Mouse (Mus musculus) stomach, postnatal 0 days (tissue): ENCODE results near the gene Naglu. TPM values are rescaled to one million over a fixed set of nuclear protein-coding genes. Genes with fewer than 3 reads are reported as not detected.

Source experiments
- ATAC-seq: fragments of 200-750 bp; cut with Nextera tagmentation; 2 replicates; pipeline ENCODE4 v1.8.0; 2017; ENCODE audit not compliant: low FRiP score, low TSS enrichment
- DNase-seq: peaks from one replicate; pipeline ENCODE4 v3.0.0-alpha.2; 2016; ENCODE audit warnings: low spot score
- H3K27ac ChIP-seq: fragments of 300-500 bp; sonication (generic); replicated peaks from 2 replicates; pipeline ENCODE4 v1.5.1; 2014; ENCODE audit warnings: mild to moderate bottlenecking, control low read depth
- H3K27me3 ChIP-seq: fragments of 300-500 bp; sonication (generic); 2 replicates; pipeline ENCODE4 v1.6.1; 2014; ENCODE audit warnings: low read length; ENCODE audit not compliant: control insufficient read depth, insufficient read depth
- H3K36me3 ChIP-seq: fragments of 300-500 bp; sonication (generic); 2 replicates; pipeline ENCODE4 v1.6.1; 2014; ENCODE audit warnings: low read length, mixed read lengths; ENCODE audit not compliant: control insufficient read depth, insufficient read depth
- H3K4me1 ChIP-seq: fragments of 300-500 bp; sonication (generic); replicated peaks from 2 replicates; pipeline ENCODE4 v1.6.1; 2014; ENCODE audit warnings: antibody characterized with exemption; ENCODE audit not compliant: control insufficient read depth, insufficient read depth
- H3K4me2 ChIP-seq: fragments of 300-500 bp; sonication (generic); replicated peaks from 2 replicates; pipeline ENCODE4 v1.6.1; 2014; ENCODE audit warnings: low read depth, mild to moderate bottlenecking, control low read depth, moderate library complexity
- H3K4me3 ChIP-seq: fragments of 300-500 bp; sonication (generic); 2 replicates; pipeline ENCODE4 v1.5.1; 2014; ENCODE audit warnings: low read depth, low read length, control low read depth
- H3K9ac ChIP-seq: fragments of 300-500 bp; sonication (generic); 2 replicates; pipeline ENCODE4 v1.6.1; 2014; ENCODE audit warnings: mild to moderate bottlenecking, low read length, control low read depth, mixed read lengths
- H3K9me3 ChIP-seq: fragments of 300-500 bp; sonication (generic); 2 replicates; pipeline ENCODE4 v1.6.1; 2016; ENCODE audit warnings: low read length; ENCODE audit not compliant: control insufficient read depth
- CTCF ChIP-seq: IDR thresholded peaks from 2 replicates; pipeline ENCODE4 v1.5.1; 2016; ENCODE audit warnings: antibody characterized with exemption, low read depth, mild to moderate bottlenecking, moderate library complexity
- EP300 ChIP-seq: optimal IDR thresholded peaks from 2 replicates; pipeline ENCODE3; 2016; ENCODE audit warnings: antibody characterized with exemption
- WGBS: fragments of 180-500 bp; shearing (Covaris S2); extraction: QIAGEN DNeasy Blood & Tissue Kit; methylation state at CpG from one replicate; pipeline ENCODE4 v1.1.7; 2014; 5-methylcytosine and 5-hydroxymethylcytosine counted together
- polyA plus RNA-seq: library from polyadenylated mRNA; unstranded; fragments of >200 nt; fragmentation: Nextera tagmentation; extraction: Ambion mirVana; gene quantifications from 2 replicates; pipeline ENCODE4 v1.2.1, GENCODE M21; 2015

Gene Naglu
- polyA plus RNA-seq, 1 experiment from 2014 or later, result 16.0 TPM

GRCm38 (mm10) chr11:101045826-101046225 is 24.0 kb upstream of the Naglu start:
- ATAC-seq (no peak), DNase-seq (no peak)
- no peaks in the 10 kb centered on the region for H3K4me1 ChIP-seq
- no peak overlapping the region for H3K9ac ChIP-seq
- no peak overlapping the region for H3K27ac ChIP-seq
- H3K27me3 ChIP-seq, result no peaks in the 10 kb centered on the region
- WGBS, result 92% methylated on average over 4 of the region's 4 CpGs
- peaks cover 31% of the 10 kb centered on the region for H3K36me3 ChIP-seq
- TF ChIP-seq EP300 (no peak), CTCF (no peak)
- H3K4me3 ChIP-seq, result no peak overlapping the region
- no peaks in the 10 kb centered on the region for H3K9me3 ChIP-seq
- H3K4me2 ChIP-seq, result no peak overlapping the region

GRCm38 (mm10) chr11:101046440-101046839 is 23.4 kb upstream of the Naglu start:
- no peaks in the 10 kb centered on the region for H3K27me3 ChIP-seq
- peaks cover 31% of the 10 kb centered on the region for H3K36me3 ChIP-seq
- no peak overlapping the region for H3K4me3 ChIP-seq
- no peaks in the 10 kb centered on the region for H3K4me1 ChIP-seq
- no peak overlapping the region for H3K27ac ChIP-seq
- TF ChIP-seq EP300, result no peak
- no peak for TF ChIP-seq CTCF
- ATAC-seq (no peak), DNase-seq (no peak)
- WGBS, result 73% methylated on average over 9 of the region's 9 CpGs
- H3K9me3 ChIP-seq, result no peaks in the 10 kb centered on the region
- H3K4me2 ChIP-seq, result no peak overlapping the region
- H3K9ac ChIP-seq, result no peak overlapping the region

DNA sequence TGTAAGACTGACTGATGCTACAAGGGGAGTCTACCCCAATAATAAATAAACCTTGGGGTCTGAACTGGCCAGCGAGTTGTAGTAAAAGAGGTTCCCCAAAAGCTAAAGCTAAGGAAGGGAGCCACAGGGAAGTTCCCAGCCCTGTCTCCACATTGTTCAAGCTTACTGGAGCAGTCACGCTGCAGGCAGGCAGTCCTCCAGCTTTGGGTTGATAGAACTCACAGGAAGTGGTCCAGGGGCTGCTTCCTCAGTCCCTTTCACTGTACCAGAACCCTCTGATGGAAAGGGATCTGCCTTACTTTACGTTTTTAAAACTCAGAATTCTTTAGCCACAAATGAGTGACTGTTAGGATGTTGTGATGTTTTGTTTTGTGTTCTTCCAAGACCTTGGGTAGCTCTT is 22.3 kb upstream of the Naglu start:
- Histone ChIP-seq H3K27me3 (no peaks in the 10 kb centered on the region), H3K4me2 (no peak overlapping the region), H3K27ac (no peak overlapping the region), H3K4me3 (no peak overlapping the region), H3K9me3 (no peaks in the 10 kb centered on the region), H3K9ac (no peak overlapping the region), H3K36me3 (peaks cover 31% of the 10 kb centered on the region), H3K4me1 (peaks cover 4% of the 10 kb centered on the region; the same call in 1 of the 2 replicates)
- TF ChIP-seq CTCF (no peak), EP300 (no peak)
- WGBS, result 90% methylated on average over 3 of the region's 3 CpGs
- ATAC-seq, result no peak
- no peak for DNase-seq

DNA sequence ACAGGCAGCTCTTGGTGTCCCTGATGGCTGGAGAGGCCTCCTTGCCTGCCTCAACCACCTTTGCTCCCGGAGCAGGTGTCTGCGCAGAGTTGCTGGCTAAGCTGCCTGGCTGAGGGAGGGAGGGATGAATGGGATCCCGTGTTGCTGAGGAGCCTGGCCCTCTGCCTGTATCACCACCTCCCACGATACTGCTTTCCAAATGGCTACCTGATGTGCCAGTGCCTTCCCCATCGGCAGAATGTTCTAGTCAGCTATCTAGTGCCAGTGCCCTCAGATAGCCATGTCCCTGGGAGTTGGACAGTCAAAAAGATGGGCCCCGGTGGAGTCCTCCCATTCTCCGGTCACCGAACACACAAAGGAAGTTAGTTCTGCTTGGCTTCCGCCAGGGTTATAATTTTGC is 19.5 kb upstream of the Naglu start:
- Histone ChIP-seq H3K27me3 (no peaks in the 10 kb centered on the region), H3K9ac (no peak overlapping the region), H3K9me3 (no peaks in the 10 kb centered on the region), H3K4me3 (no peak overlapping the region), H3K4me2 (no peak overlapping the region), H3K27ac (no peak overlapping the region), H3K4me1 (peaks cover 4% of the 10 kb centered on the region), H3K36me3 (peaks cover 19% of the 10 kb centered on the region)
- 92% methylated on average over 9 of the region's 9 CpGs for WGBS
- ATAC-seq (no peak), DNase-seq (no peak)
- TF ChIP-seq EP300 (no peak), CTCF (no peak)

DNA sequence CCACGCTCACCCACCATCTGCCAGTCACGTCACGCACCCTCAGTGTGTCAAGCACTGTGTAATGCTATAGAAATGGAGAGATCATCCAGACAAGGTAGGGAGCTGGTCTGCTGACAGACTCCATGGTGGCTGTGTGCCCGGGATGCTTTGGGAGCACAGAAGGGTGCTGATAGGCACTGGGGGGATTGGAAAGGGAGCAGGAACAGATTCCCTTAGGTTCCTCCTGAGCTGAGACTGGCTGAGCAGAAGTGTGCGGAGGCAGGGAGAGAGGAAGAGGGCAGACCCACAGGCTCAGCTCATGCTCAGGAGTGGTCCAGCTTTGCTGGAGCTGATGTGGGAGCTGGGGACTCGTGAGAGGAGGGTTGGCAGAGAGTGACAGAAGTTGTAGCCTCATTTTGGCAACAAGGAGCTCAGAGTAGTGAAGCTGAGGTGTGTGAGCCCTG is 18.7 kb upstream of the Naglu start:
- no peaks in the 10 kb centered on the region for H3K27me3 ChIP-seq
- TF ChIP-seq CTCF (no peak), EP300 (no peak)
- peaks cover 18% of the 10 kb centered on the region for H3K36me3 ChIP-seq
- no peak for DNase-seq
- no peaks in the 10 kb centered on the region for H3K9me3 ChIP-seq
- no peak overlapping the region for H3K9ac ChIP-seq
- 92% methylated on average over 6 of the region's 6 CpGs for WGBS
- ATAC-seq, result no peak
- peaks cover 6% of the 10 kb centered on the region for H3K4me1 ChIP-seq
- H3K4me3 ChIP-seq, result no peak overlapping the region
- H3K27ac ChIP-seq, result no peak overlapping the region
- no peak overlapping the region for H3K4me2 ChIP-seq

GRCm38 (mm10) chr11:101051617-101052016 is 18.2 kb upstream of the Naglu start:
- ATAC-seq, result no peak
- peaks cover 18% of the 10 kb centered on the region for H3K36me3 ChIP-seq

More at GRCm38 (mm10) chr11:101051617-101052016, 18.2 kb upstream of the Naglu start:
- WGBS, result 74% methylated on average over 8 of the region's 8 CpGs
- no peak for TF ChIP-seq EP300
- TF ChIP-seq CTCF, result no peak
- Histone ChIP-seq H3K9ac (no peak overlapping the region), H3K4me2 (no peak overlapping the region), H3K4me3 (no peak overlapping the region), H3K27ac (peak overlapping the region; percentile 93), H3K9me3 (no peaks in the 10 kb centered on the region), H3K27me3 (no peaks in the 10 kb centered on the region), H3K4me1 (peaks cover 8% of the 10 kb centered on the region)
- DNase-seq, result no peak
